Mouse (Mus musculus) limb, embryonic 11.5 days (tissue): ENCODE data around the gene Zscan5b. TPM values are rescaled to one million over a fixed set of nuclear protein-coding genes. Genes with fewer than 3 reads are reported as not detected.
"Not testable (repeated sequence)": the region's sequence is repeated elsewhere in the genome, so short reads cannot be mapped to it uniquely, and the experiment has no call there.

Source experiments
- ATAC-seq: fragments of 200-750 bp; cut with Nextera tagmentation; 2 replicates; pipeline ENCODE4 v1.8.0; 2017; ENCODE audit warnings: low read depth; ENCODE audit not compliant: insufficient number of reproducible peaks, low FRiP score, low TSS enrichment
- DNase-seq: peaks from one replicate; pipeline ENCODE4 v3.0.0-alpha.2; 2015; ENCODE audit warnings: low spot score
- H3K27ac ChIP-seq: fragments of 300-500 bp; sonication (generic); replicated peaks from 2 replicates; pipeline ENCODE4 v1.5.1; 2014; ENCODE audit warnings: low read depth, mild to moderate bottlenecking, low read length
- H3K27me3 ChIP-seq: fragments of 300-500 bp; sonication (generic); 2 replicates; pipeline ENCODE4 v1.6.1; 2014; ENCODE audit warnings: mild to moderate bottlenecking, low read length, mixed read lengths; ENCODE audit not compliant: control insufficient read depth, insufficient read depth
- H3K36me3 ChIP-seq: fragments of 300-500 bp; sonication (generic); 2 replicates; pipeline ENCODE4 v1.6.1; 2014; ENCODE audit warnings: mild to moderate bottlenecking, low read length, moderate library complexity, mixed read lengths; ENCODE audit not compliant: control insufficient read depth, insufficient read depth
- H3K4me1 ChIP-seq: fragments of 300-500 bp; sonication (generic); 2 replicates; pipeline ENCODE4 v1.6.1; 2014; ENCODE audit warnings: low read length, mixed read lengths; ENCODE audit not compliant: control insufficient read depth, insufficient read depth
- H3K4me2 ChIP-seq: fragments of 300-500 bp; sonication (generic); 2 replicates; pipeline ENCODE4 v1.6.1; 2014; ENCODE audit warnings: low read depth, mild to moderate bottlenecking, moderate library complexity; ENCODE audit not compliant: severe bottlenecking
- H3K4me3 ChIP-seq: fragments of 300-500 bp; sonication (generic); 2 replicates; pipeline ENCODE4 v1.5.1; 2014; ENCODE audit warnings: low read depth, low read length
- H3K9ac ChIP-seq: fragments of 300-500 bp; sonication (generic); 2 replicates; pipeline ENCODE4 v1.6.1; 2014; ENCODE audit warnings: mild to moderate bottlenecking, low read length
- H3K9me3 ChIP-seq: fragments of 300-500 bp; sonication (generic); 2 replicates; pipeline ENCODE4 v1.6.1; 2016; ENCODE audit warnings: low read length; ENCODE audit not compliant: control insufficient read depth
- WGBS: fragments of 180-500 bp; shearing (Covaris S2); extraction: QIAGEN DNeasy Blood & Tissue Kit; methylation state at CpG from one replicate; pipeline ENCODE4 v1.1.7; 2014; 5-methylcytosine and 5-hydroxymethylcytosine counted together
- polyA plus RNA-seq: library from polyadenylated mRNA; unstranded; fragments of >200 nt; fragmentation: Nextera tagmentation; extraction: Ambion mirVana; gene quantifications from 2 replicates; pipeline ENCODE4 v1.2.1, GENCODE M21; 2014

The Zscan5b gene
- polyA plus RNA-seq = not detected in 2 replicates

- Histone ChIP-seq H3K4me3 (no peak within 1 kb of the TSS), H3K4me1 (no peaks in the 10 kb centered on the region), H3K27ac (no peak within 1 kb of the TSS), H3K4me2 (no peak within 1 kb of the TSS), H3K27me3 (no peaks in the 10 kb centered on the region), H3K9me3 (no peaks in the 10 kb centered on the region), H3K36me3 (no peaks in the 10 kb centered on the region), H3K9ac (no peak within 1 kb of the TSS)
- 91% methylated on average over 12 of the region's 12 CpGs for WGBS
- no peak for ATAC-seq
- DNase-seq = no peak
Observed at GRCm38 (mm10) chr7:6221978-6222377, at the start of gene Zscan5b. Gene Zscan5b (plus strand): TSS chr7:6222278.

- no peaks in the 10 kb centered on the region for H3K36me3 ChIP-seq
- no peaks in the 10 kb centered on the region for H3K4me1 ChIP-seq
- DNase-seq = no peak
- H3K27me3 ChIP-seq = no peaks in the 10 kb centered on the region
- WGBS = under 1% methylated on average over 28 of the region's 28 CpGs
- H3K9ac ChIP-seq = peak overlapping the region; percentile 67
- H3K4me3 ChIP-seq = peak overlapping the region; percentile 67
- no peak overlapping the region for H3K27ac ChIP-seq
- H3K9me3 ChIP-seq = no peaks in the 10 kb centered on the region
- peak overlapping the region; percentile 65 for H3K4me2 ChIP-seq
- ATAC-seq = peak; percentile 31
Observed at GRCm38 (mm10) chr7:6172674-6173244, 49.3 kb upstream of the Zscan5b start.

- ATAC-seq (no peak), DNase-seq (no peak)
- no peak overlapping the region for H3K4me2 ChIP-seq
- no peak overlapping the region for H3K4me3 ChIP-seq
- no peaks in the 10 kb centered on the region for H3K9me3 ChIP-seq
- 91% methylated on average over 8 of the region's 8 CpGs for WGBS
- no peaks in the 10 kb centered on the region for H3K4me1 ChIP-seq
- H3K27me3 ChIP-seq = no peaks in the 10 kb centered on the region
- H3K27ac ChIP-seq = no peak overlapping the region
- peaks cover 3% of the 10 kb centered on the region for H3K36me3 ChIP-seq
- H3K9ac ChIP-seq = no peak overlapping the region
Observed at GRCm38 (mm10) chr7:6173872-6174271, 48.2 kb upstream of the Zscan5b start.

DNA sequence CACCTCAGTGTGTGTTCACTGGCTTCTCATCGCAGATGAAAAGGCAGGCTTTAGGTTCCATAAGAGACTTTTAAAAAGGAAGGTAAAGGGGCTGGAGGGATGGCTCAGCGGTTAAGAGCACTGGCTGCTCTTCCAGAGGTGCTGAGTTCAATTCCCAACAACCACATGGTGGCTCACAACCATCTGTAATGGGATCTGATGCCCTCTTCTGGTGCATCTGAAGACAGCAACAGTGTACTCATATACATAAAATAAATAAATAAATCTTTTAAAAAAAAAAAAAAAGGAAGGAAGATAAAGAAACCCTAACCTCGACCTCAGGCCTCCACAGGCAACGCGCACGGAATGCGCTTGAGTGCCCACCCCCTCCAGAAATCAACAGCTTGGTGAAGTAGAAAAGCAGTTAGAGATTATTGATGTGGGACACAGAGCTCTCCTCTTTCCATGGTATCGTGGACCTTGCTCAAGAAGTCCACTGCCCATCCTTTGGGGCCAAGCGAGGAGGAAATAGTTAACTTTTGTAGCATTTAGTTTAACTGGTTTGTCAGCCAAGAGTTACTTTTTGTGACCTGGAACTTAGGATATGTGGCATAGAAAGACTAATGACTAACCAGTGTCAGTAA is 47.6 kb upstream of the Zscan5b start:
- not testable (repeated sequence) for H3K36me3 ChIP-seq, H3K9ac ChIP-seq, H3K4me1 ChIP-seq, H3K9me3 ChIP-seq, H3K27ac ChIP-seq, DNase-seq, H3K4me2 ChIP-seq, H3K4me3 ChIP-seq, H3K27me3 ChIP-seq, ATAC-seq
- WGBS = 90% methylated on average over 9 of the region's 9 CpGs

- no peak overlapping the region for H3K27ac ChIP-seq
- no peak overlapping the region for H3K4me2 ChIP-seq
- H3K4me1 ChIP-seq = no peaks in the 10 kb centered on the region
- no peak overlapping the region for H3K9ac ChIP-seq
- no peak overlapping the region for H3K4me3 ChIP-seq
- ATAC-seq = no peak
- H3K36me3 ChIP-seq = peaks cover 6% of the 10 kb centered on the region
- no peak for DNase-seq
- no peaks in the 10 kb centered on the region for H3K27me3 ChIP-seq
- no peaks in the 10 kb centered on the region; the same call in 1 of the 2 replicates for H3K9me3 ChIP-seq
Observed at GRCm38 (mm10) chr7:6179013-6179412, 43.1 kb upstream of the Zscan5b start.

DNA sequence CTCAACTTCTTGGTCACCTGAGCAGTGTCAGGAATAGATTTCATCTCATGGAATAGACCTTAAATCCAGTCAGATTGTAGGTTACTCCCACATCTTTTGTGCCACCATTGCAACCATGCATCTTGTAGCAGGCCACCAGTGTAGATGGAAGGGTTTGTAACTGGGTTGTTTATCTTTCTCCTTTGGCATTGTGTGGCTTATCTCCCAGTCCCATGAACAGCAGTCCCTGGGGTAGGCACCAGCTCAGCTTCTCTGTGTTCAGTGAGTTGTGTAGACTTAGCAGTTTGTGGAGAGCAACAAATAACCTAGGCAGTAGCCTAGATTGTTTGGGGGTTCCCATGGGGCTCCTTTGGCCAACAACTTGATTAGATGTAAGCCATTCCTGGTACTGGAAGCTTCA is 39.2 kb upstream of the Zscan5b start:
- Histone ChIP-seq H3K27ac (no peak overlapping the region), H3K9me3 (peaks cover 2% of the 10 kb centered on the region; the same call in 1 of the 2 replicates), H3K36me3 (peaks cover 9% of the 10 kb centered on the region), H3K4me1 (no peaks in the 10 kb centered on the region), H3K9ac (no peak overlapping the region), H3K27me3 (no peaks in the 10 kb centered on the region), H3K4me2 (no peak overlapping the region), H3K4me3 (no peak overlapping the region)
- ATAC-seq (no peak), DNase-seq (no peak)

GRCm38 (mm10) chr7:6183802-6184201 is 38.3 kb upstream of the Zscan5b start:
- no peak overlapping the region for H3K4me2 ChIP-seq
- H3K27me3 ChIP-seq = no peaks in the 10 kb centered on the region
- H3K9me3 ChIP-seq = peaks cover 2% of the 10 kb centered on the region; the same call in 1 of the 2 replicates
- WGBS = 94% methylated on average over 19 of the region's 19 CpGs
- no peak for DNase-seq
- no peak overlapping the region for H3K4me3 ChIP-seq
- no peaks in the 10 kb centered on the region for H3K4me1 ChIP-seq
- H3K9ac ChIP-seq = no peak overlapping the region
- no peak overlapping the region for H3K27ac ChIP-seq
- ATAC-seq = no peak
- peaks cover 14% of the 10 kb centered on the region for H3K36me3 ChIP-seq

DNA sequence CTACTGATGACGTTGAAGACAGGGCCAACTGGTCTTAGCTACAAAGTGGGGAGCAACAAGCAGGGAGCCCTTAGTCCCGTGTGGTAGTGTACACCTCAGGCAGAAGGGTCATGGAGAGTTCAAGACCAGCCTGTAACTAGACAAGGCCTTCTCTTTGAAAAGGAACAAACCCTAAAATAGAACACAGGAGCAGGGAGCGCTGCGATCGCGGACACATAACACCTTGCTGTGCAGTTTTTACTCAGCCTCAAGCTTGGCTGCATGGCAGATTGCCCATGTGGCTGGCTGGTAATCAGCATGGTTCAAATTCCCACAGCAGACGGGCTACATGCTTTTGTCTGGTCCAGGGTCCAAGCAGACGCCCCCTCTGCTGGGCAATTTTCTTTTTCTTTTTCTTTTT is 37.6 kb upstream of the Zscan5b start:
- Histone ChIP-seq H3K9ac (no peak overlapping the region), H3K36me3 (peaks cover 14% of the 10 kb centered on the region), H3K4me3 (no peak overlapping the region), H3K4me1 (no peaks in the 10 kb centered on the region), H3K9me3 (peaks cover 2% of the 10 kb centered on the region; the same call in 1 of the 2 replicates), H3K27ac (no peak overlapping the region), H3K27me3 (no peaks in the 10 kb centered on the region), H3K4me2 (no peak overlapping the region)
- WGBS = 90% methylated on average over 8 of the region's 8 CpGs
- ATAC-seq (no peak), DNase-seq (no peak)
